Mouse (Mus musculus) midbrain, postnatal 0 days (tissue): ENCODE results near the gene Hist1h4i. TPM values are rescaled to one million over a fixed set of nuclear protein-coding genes. Genes with fewer than 3 reads are reported as not detected.

Source experiments
- ATAC-seq: fragments of 200-750 bp; cut with Nextera tagmentation; 2 replicates; pipeline ENCODE4 v1.8.0; 2017; ENCODE audit warnings: moderate number of reproducible peaks, mild to moderate bottlenecking, moderate TSS enrichment, moderate library complexity; ENCODE audit not compliant: low FRiP score
- DNase-seq: peaks from one replicate; pipeline ENCODE4 v3.0.0-alpha.2; 2015; ENCODE audit warnings: low spot score
- H3K27ac ChIP-seq: fragments of 300-500 bp; sonication (generic); 2 replicates; pipeline ENCODE4 v1.5.1; 2014; ENCODE audit warnings: low read depth, mild to moderate bottlenecking, low read length, mixed read lengths
- H3K27me3 ChIP-seq: fragments of 300-500 bp; sonication (generic); 2 replicates; pipeline ENCODE4 v1.6.1; 2014; ENCODE audit warnings: low read length, control low read depth, mixed read lengths; ENCODE audit not compliant: insufficient read depth
- H3K36me3 ChIP-seq: fragments of 300-500 bp; sonication (generic); 2 replicates; pipeline ENCODE4 v1.6.1; 2014; ENCODE audit warnings: low read length, control low read depth, mixed read lengths; ENCODE audit not compliant: insufficient read depth
- H3K4me1 ChIP-seq: fragments of 300-500 bp; sonication (generic); 2 replicates; pipeline ENCODE4 v1.6.1; 2014; ENCODE audit warnings: mild to moderate bottlenecking, control low read depth, antibody characterized with exemption, low read length, mixed read lengths; ENCODE audit not compliant: insufficient read depth
- H3K4me2 ChIP-seq: fragments of 300-500 bp; sonication (generic); 2 replicates; pipeline ENCODE4 v1.6.1; 2014; ENCODE audit warnings: low read depth, mild to moderate bottlenecking, low read length, mixed read lengths; ENCODE audit not compliant: poor library complexity, severe bottlenecking
- H3K4me3 ChIP-seq: fragments of 300-500 bp; sonication (generic); 2 replicates; pipeline ENCODE4 v1.5.1; 2014; ENCODE audit warnings: low read depth, mild to moderate bottlenecking, low read length, moderate library complexity
- H3K9ac ChIP-seq: fragments of 300-500 bp; sonication (generic); replicated peaks from 2 replicates; pipeline ENCODE4 v1.6.1; 2014; ENCODE audit warnings: mild to moderate bottlenecking, low read length, moderate library complexity, mixed read lengths; ENCODE audit not compliant: poor library complexity, severe bottlenecking
- H3K9me3 ChIP-seq: fragments of 300-500 bp; sonication (generic); 2 replicates; pipeline ENCODE4 v1.6.1; 2016; ENCODE audit warnings: low read length, control low read depth
- CTCF ChIP-seq: IDR thresholded peaks from 2 replicates; pipeline ENCODE4 v1.5.1; 2016; ENCODE audit warnings: antibody characterized with exemption, mild to moderate bottlenecking
- WGBS: fragments of 180-500 bp; shearing (Covaris S2); extraction: QIAGEN DNeasy Blood & Tissue Kit; methylation state at CpG from one replicate; pipeline ENCODE4 v1.1.7; 2014; 5-methylcytosine and 5-hydroxymethylcytosine counted together
- microRNA-seq: library from miRNA; unstranded; fragments of <30 nt; microRNA quantifications from one replicate; pipeline ENCODE4, GENCODE M21; 2016; ENCODE audit warnings: borderline number of aligned reads
- polyA plus RNA-seq: library from polyadenylated mRNA; unstranded; fragments of >200 nt; fragmentation: Nextera tagmentation; extraction: Ambion mirVana; gene quantifications from 2 replicates; pipeline ENCODE4 v1.2.1, GENCODE M21; 2015
- total RNA-seq: library from RNA; depleted of rRNA; stranded (reverse); fragments of >200 nt; gene quantifications from 2 replicates; pipeline ENCODE4 v1.2.3, GENCODE M21; 2014; rRNA removed

Hist1h4i gene
- total and polyA plus RNA-seq, 2 experiments from 2014 or later: 2.5 to 19.2 TPM

- 0 out of 2 replicates have a peak, but pooled peaks cover 3% of the 10 kb centered on the region for H3K9me3 ChIP-seq
- peaks cover 52% of the 10 kb centered on the region for H3K27me3 ChIP-seq
- no peaks in the 10 kb centered on the region; the same call in 1 of the 2 replicates for H3K4me1 ChIP-seq
- under 1% methylated on average over 21 of the region's 21 CpGs for WGBS
- no peak overlapping the region for H3K27ac ChIP-seq
- no peak overlapping the region for H3K9ac ChIP-seq
- H3K4me3 ChIP-seq: 0 out of 2 replicates have a peak overlapping the region, but pooled peaks have one; percentile 3
- H3K36me3 ChIP-seq: no peaks in the 10 kb centered on the region
- peak overlapping the region; percentile 24; the same call in 1 of the 2 replicates for H3K4me2 ChIP-seq
- ATAC-seq: no peak
- TF ChIP-seq CTCF: no peak
- DNase-seq: no peak
These were observed 45.7 kb downstream of the Hist1h4i start for GRCm38 (mm10) chr13:21995331-21995914.

GRCm38 (mm10) chr13:21994896-21995295 is 46.3 kb downstream of the Hist1h4i start:
- H3K36me3 ChIP-seq: no peaks in the 10 kb centered on the region
- H3K9me3 ChIP-seq: 0 out of 2 replicates have a peak, but pooled peaks cover 3% of the 10 kb centered on the region
- WGBS: 2% methylated on average over 8 of the region's 8 CpGs
- no peaks in the 10 kb centered on the region; the same call in 1 of the 2 replicates for H3K4me1 ChIP-seq
- H3K27ac ChIP-seq: no peak overlapping the region
- DNase-seq (no peak), ATAC-seq (no peak)
- peaks cover 47% of the 10 kb centered on the region for H3K27me3 ChIP-seq
- TF ChIP-seq CTCF: no peak
- no peak overlapping the region for H3K9ac ChIP-seq
- H3K4me2 ChIP-seq: 0 out of 2 replicates have a peak overlapping the region, but pooled peaks have one; percentile 24
- no peak overlapping the region for H3K4me3 ChIP-seq

GRCm38 (mm10) chr13:21993957-21994738 is 47.0 kb downstream of the Hist1h4i start:
- ATAC-seq (no peak), DNase-seq (no peak)
- H3K27ac ChIP-seq: no peak overlapping the region
- 2% methylated on average over 22 of the region's 22 CpGs for WGBS
- no peak overlapping the region for H3K4me2 ChIP-seq
- 0 out of 2 replicates have a peak, but pooled peaks cover 3% of the 10 kb centered on the region for H3K9me3 ChIP-seq
- H3K4me3 ChIP-seq: no peak overlapping the region
- no peaks in the 10 kb centered on the region for H3K36me3 ChIP-seq
- H3K27me3 ChIP-seq: peaks cover 40% of the 10 kb centered on the region
- H3K9ac ChIP-seq: no peak overlapping the region
- TF ChIP-seq CTCF: no peak
- H3K4me1 ChIP-seq: no peaks in the 10 kb centered on the region; the same call in 1 of the 2 replicates

- H3K9me3 ChIP-seq: 0 out of 2 replicates have a peak, but pooled peaks cover 3% of the 10 kb centered on the region
- H3K4me1 ChIP-seq: no peaks in the 10 kb centered on the region; the same call in 1 of the 2 replicates
- TF ChIP-seq CTCF: no peak
- H3K9ac ChIP-seq: no peak overlapping the region
- ATAC-seq: no peak
- H3K36me3 ChIP-seq: no peaks in the 10 kb centered on the region
- H3K27me3 ChIP-seq: peaks cover 24% of the 10 kb centered on the region
- H3K4me3 ChIP-seq: no peak overlapping the region
- H3K27ac ChIP-seq: no peak overlapping the region
- 95% methylated on average over 5 of the region's 5 CpGs for WGBS
- no peak for DNase-seq
- H3K4me2 ChIP-seq: no peak overlapping the region
These were observed 48.6 kb downstream of the Hist1h4i start for GRCm38 (mm10) chr13:21992550-21992949.

Small RNAs within 50 kb of the gene (microRNA-seq; reads per million reads assigned to microRNA genes)
- gene Gm26300: not detected
- not detected for gene Gm44390
- not detected for gene Gm44486

Other genes with a start within 250 kb of the Hist1h4i start
- gene Hist1h2bq, start 231.2 kb downstream of the Hist1h4i start, total RNA-seq: 213 and 311 TPM in 2 replicates
- gene Hist1h2bq, start 231.2 kb downstream of the Hist1h4i start, polyA plus RNA-seq: 2.7 and 3.8 TPM in 2 replicates
- gene Hist1h2ao, start 230.9 kb downstream of the Hist1h4i start, total RNA-seq: not detected in 2 replicates
- gene Hist1h2ao, start 230.9 kb downstream of the Hist1h4i start, polyA plus RNA-seq: not detected in 2 replicates
- 2.3 TPM in 1 of 2 replicates, not detected in the other for gene Hist1h4m, start 229.6 kb downstream of the Hist1h4i start, total RNA-seq
- gene Hist1h4m, start 229.6 kb downstream of the Hist1h4i start, polyA plus RNA-seq: 1.8 TPM in 1 of 2 replicates, not detected in the other
- gene Hist1h4n, start 209.2 kb downstream of the Hist1h4i start, total RNA-seq: 1,387 and 1,972 TPM in 2 replicates
- gene Hist1h4n, start 209.2 kb downstream of the Hist1h4i start, polyA plus RNA-seq: 1.7 and 2.3 TPM in 2 replicates
- gene Hist1h2ap, start 207.9 kb downstream of the Hist1h4i start, total RNA-seq: 409 and 620 TPM in 2 replicates
- gene Hist1h2ap, start 207.9 kb downstream of the Hist1h4i start, polyA plus RNA-seq: 282 and 299 TPM in 2 replicates
- 112 and 283 TPM in 2 replicates for gene Hist1h2br, start 207.6 kb downstream of the Hist1h4i start, total RNA-seq
- 3.0 and 4.0 TPM in 2 replicates for gene Hist1h2br, start 207.6 kb downstream of the Hist1h4i start, polyA plus RNA-seq
- 8.1 and 9.8 TPM in 2 replicates for gene Zfp184, start 96.3 kb downstream of the Hist1h4i start, total RNA-seq
- gene Zfp184, start 96.3 kb downstream of the Hist1h4i start, polyA plus RNA-seq: 7.5 and 8.4 TPM in 2 replicates
- gene Pom121l2, start 60.2 kb downstream of the Hist1h4i start, total RNA-seq: 0.05 and 0.90 TPM in 2 replicates
- not detected in 2 replicates for gene Pom121l2, start 60.2 kb downstream of the Hist1h4i start, polyA plus RNA-seq
- 0.09 and 1.6 TPM in 2 replicates for gene Prss16, start 31.6 kb downstream of the Hist1h4i start, total RNA-seq
- not detected in 2 replicates for gene Prss16, start 31.6 kb downstream of the Hist1h4i start, polyA plus RNA-seq
- 4.5 and 62.6 TPM in 2 replicates for gene Hist1h2ah, start 5.8 kb downstream of the Hist1h4i start, total RNA-seq
- 6.9 TPM in 1 of 2 replicates, not detected in the other for gene Hist1h2ah, start 5.8 kb downstream of the Hist1h4i start, polyA plus RNA-seq
- 112 and 321 TPM in 2 replicates for gene Hist1h2bk, start 5.5 kb downstream of the Hist1h4i start, total RNA-seq
- not detected in 2 replicates for gene Hist1h2bk, start 5.5 kb downstream of the Hist1h4i start, polyA plus RNA-seq
- gene Hist1h2ag, start 1.6 kb upstream of the Hist1h4i start, total RNA-seq: 84.2 and 252 TPM in 2 replicates
- 2.5 TPM in 1 of 2 replicates, not detected in the other for gene Hist1h2ag, start 1.6 kb upstream of the Hist1h4i start, polyA plus RNA-seq
- gene Hist1h2bj, start 1.9 kb upstream of the Hist1h4i start, total RNA-seq: 161 and 335 TPM in 2 replicates
- 2.7 and 3.2 TPM in 2 replicates for gene Hist1h2bj, start 1.9 kb upstream of the Hist1h4i start, polyA plus RNA-seq
- not detected in 2 replicates for gene Vmn1r188, start 43.1 kb upstream of the Hist1h4i start, total RNA-seq
- gene Vmn1r188, start 43.1 kb upstream of the Hist1h4i start, polyA plus RNA-seq: not detected in 2 replicates
- not detected in 2 replicates for gene Vmn1r189, start 64.5 kb upstream of the Hist1h4i start, total RNA-seq
- not detected in 2 replicates for gene Vmn1r189, start 64.5 kb upstream of the Hist1h4i start, polyA plus RNA-seq
- not detected in 2 replicates for gene Vmn1r191, start 142.6 kb upstream of the Hist1h4i start, total RNA-seq
- not detected in 2 replicates for gene Vmn1r191, start 142.6 kb upstream of the Hist1h4i start, polyA plus RNA-seq
- gene Vmn1r192, start 149.8 kb upstream of the Hist1h4i start, total RNA-seq: not detected in 2 replicates
- gene Vmn1r192, start 149.8 kb upstream of the Hist1h4i start, polyA plus RNA-seq: not detected in 2 replicates
- gene Vmn1r193, start 181.8 kb upstream of the Hist1h4i start, total RNA-seq: not detected in 2 replicates
- not detected in 2 replicates for gene Vmn1r193, start 181.8 kb upstream of the Hist1h4i start, polyA plus RNA-seq
- gene Vmn1r194, start 202.9 kb upstream of the Hist1h4i start, total RNA-seq: not detected in 2 replicates
- gene Vmn1r194, start 202.9 kb upstream of the Hist1h4i start, polyA plus RNA-seq: not detected in 2 replicates
- gene Vmn1r195, start 229.2 kb upstream of the Hist1h4i start, total RNA-seq: not detected in 2 replicates
- not detected in 2 replicates for gene Vmn1r195, start 229.2 kb upstream of the Hist1h4i start, polyA plus RNA-seq
- not detected in 2 replicates for gene Vmn1r196, start 248.6 kb upstream of the Hist1h4i start, total RNA-seq
- not detected in 2 replicates for gene Vmn1r196, start 248.6 kb upstream of the Hist1h4i start, polyA plus RNA-seq